Mouse (Mus musculus): ENCODE measurements around the gene Ndufa9. TPM values are rescaled to one million over a fixed set of nuclear protein-coding genes. Genes with fewer than 3 reads are reported as not detected.

Ndufa9 gene
- total and polyA plus RNA-seq, 3 experiments: 156 to 176 TPM; not detected in 1

DNA sequence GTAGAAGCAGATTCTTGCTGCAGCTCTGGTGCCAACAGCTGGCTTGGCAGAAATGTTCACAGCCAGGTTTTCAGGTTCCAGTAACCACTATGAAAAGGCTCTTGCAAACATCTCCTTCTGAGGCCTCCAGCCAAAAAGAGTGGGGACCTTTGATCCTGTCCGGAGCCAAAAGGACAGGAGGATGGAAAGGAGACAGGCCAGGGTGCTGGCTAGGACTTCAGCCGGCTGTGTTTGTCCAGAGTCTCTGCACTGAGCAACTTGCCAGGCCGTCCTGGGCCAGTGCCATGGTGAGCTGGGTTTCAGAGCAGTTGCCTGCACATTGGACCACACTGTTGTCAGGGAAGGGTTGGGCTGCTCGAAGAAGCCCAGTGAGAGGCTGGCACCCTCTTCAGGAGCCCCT, 76.6 kb downstream of the Ndufa9 start:
- Histone ChIP-seq H3K4me1 (ENCODE audit: control insufficient read depth in 1 of 2, insufficient read depth in 2 of 2, low read length in 2 of 2) (no peaks in the 10 kb centered on the region), H3K27ac (ENCODE audit: control insufficient read depth, low read depth, low read length) (no peak overlapping the region), H3K36me3 (ENCODE audit: control insufficient read depth in 1 of 2, insufficient read depth in 2 of 2, low read length in 2 of 2) (no peaks in the 10 kb centered on the region), H3K4me3 (ENCODE audit: control insufficient read depth in 1 of 2, insufficient read depth in 1 of 2, low read depth in 2 of 2, low read length in 2 of 2) (no peak overlapping the region), H3K9ac (ENCODE audit: control insufficient read depth, low read depth, low read length, poor library complexity, severe bottlenecking) (no peak overlapping the region), H3K79me2 (ENCODE audit: control insufficient read depth, insufficient read depth, low read length, poor library complexity) (no peaks in the 10 kb centered on the region), H3K9me3 (replicated peaks; ENCODE audit: insufficient read depth, low read length) (no peaks in the 10 kb centered on the region), H3K27me3 (ENCODE audit: control insufficient read depth in 1 of 2, insufficient read depth in 2 of 2, low read length in 2 of 2) (no peaks in the 10 kb centered on the region)
- TF ChIP-seq TAL1 (IDR thresholded peaks at IDR 0.05; ENCODE audit: low read length) (no peak), ELF1 (IDR thresholded peaks at IDR 0.05; ENCODE audit: low read depth, low read length) (no peak), GABPA (IDR thresholded peaks at IDR 0.05; ENCODE audit: low read depth, low read length) (no peak), JUND (IDR thresholded peaks at IDR 0.05; ENCODE audit: low read depth, low read length) (no peak), MAFK (IDR thresholded peaks at IDR 0.05; ENCODE audit: borderline replicate concordance, low read depth, low read length) (no peak), E2F4 (IDR thresholded peaks at IDR 0.05; ENCODE audit: borderline replicate concordance, low read depth, low read length) (no peak), CHD2 (IDR thresholded peaks at IDR 0.05; ENCODE audit: low read length) (no peak), GATA1 (IDR thresholded peaks at IDR 0.05; ENCODE audit: low read depth, low read length) (no peak), ZMIZ1 (IDR thresholded peaks at IDR 0.05; ENCODE audit: low read depth, low read length) (no peak), POLR2AphosphoS2 (IDR thresholded peaks at IDR 0.05; ENCODE audit: low read length) (no peak), SMC3 (IDR thresholded peaks at IDR 0.05; ENCODE audit: low read depth, low read length) (no peak), RCOR1 (IDR thresholded peaks at IDR 0.05; ENCODE audit: low read depth, low read length) (no peak), MYC (IDR thresholded peaks at IDR 0.05; ENCODE audit: low read depth, low read length) (no peak), SIN3A (IDR thresholded peaks at IDR 0.05; ENCODE audit: low read length) (no peak), USF2 (IDR thresholded peaks at IDR 0.05; ENCODE audit: borderline replicate concordance in 1 of 2, insufficient read depth in 1 of 2, low read depth in 1 of 2, low read length in 2 of 2) (no peak)
- no peak for DNase-seq (ENCODE audit: low read depth, low spot score)

Other genes starting within 250 kb of the Ndufa9 start
- not detected in 2 replicates for gene Kcna1, start 202.8 kb downstream of the Ndufa9 start, total RNA-seq (2012; rRNA removed)
- not detected for gene Kcna1, start 202.8 kb downstream of the Ndufa9 start, polyA plus RNA-seq (2012; ENCODE audit: insufficient read depth in 1 of 2, insufficient read length in 2 of 2, low read depth in 1 of 2, low replicate concordance in 2 of 2, missing spikeins in 1 of 2)
- gene Kcna6, start 108.5 kb downstream of the Ndufa9 start, total RNA-seq (2012; rRNA removed): not detected in 2 replicates
- not detected for gene Kcna6, start 108.5 kb downstream of the Ndufa9 start, polyA plus RNA-seq (2012; ENCODE audit: insufficient read depth in 1 of 2, insufficient read length in 2 of 2, low read depth in 1 of 2, low replicate concordance in 2 of 2, missing spikeins in 1 of 2)
- gene Akap3, start 4.0 kb upstream of the Ndufa9 start, total RNA-seq (2012; rRNA removed): not detected in 2 replicates
- not detected for gene Akap3, start 4.0 kb upstream of the Ndufa9 start, polyA plus RNA-seq (2012; ENCODE audit: insufficient read depth in 1 of 2, insufficient read length in 2 of 2, low read depth in 1 of 2, low replicate concordance in 2 of 2, missing spikeins in 1 of 2)
- not detected in 2 replicates for gene Dyrk4, start 72.7 kb upstream of the Ndufa9 start, total RNA-seq (2012; rRNA removed)
- gene Dyrk4, start 72.7 kb upstream of the Ndufa9 start, polyA plus RNA-seq (2012; ENCODE audit: insufficient read depth in 1 of 2, insufficient read length in 2 of 2, low read depth in 1 of 2, low replicate concordance in 2 of 2, missing spikeins in 1 of 2): under 1 TPM in 1 of 2 experiments, not detected in 1; 0.08 TPM
- 52.8 and 55.2 TPM in 2 replicates for gene Rad51ap1, start 90.5 kb upstream of the Ndufa9 start, total RNA-seq (2012; rRNA removed)
- 100 to 1,000 TPM in 1 of 2 experiments, not detected in 1; 108 TPM for gene Rad51ap1, start 90.5 kb upstream of the Ndufa9 start, polyA plus RNA-seq (2012; ENCODE audit: insufficient read depth in 1 of 2, insufficient read length in 2 of 2, low read depth in 1 of 2, low replicate concordance in 2 of 2, missing spikeins in 1 of 2)
- gene D6Wsu163e, start 90.8 kb upstream of the Ndufa9 start, total RNA-seq (2012; rRNA removed): 31.4 and 36.6 TPM in 2 replicates
- gene D6Wsu163e, start 90.8 kb upstream of the Ndufa9 start, polyA plus RNA-seq (2012; ENCODE audit: insufficient read depth in 1 of 2, insufficient read length in 2 of 2, low read depth in 1 of 2, low replicate concordance in 2 of 2, missing spikeins in 1 of 2): 10 to 100 TPM in 1 of 2 experiments, not detected in 1; 28.4 TPM
- gene Fgf6, start 166.4 kb upstream of the Ndufa9 start, total RNA-seq (2012; rRNA removed): not detected in 2 replicates
- gene Fgf6, start 166.4 kb upstream of the Ndufa9 start, polyA plus RNA-seq (2012; ENCODE audit: insufficient read depth in 1 of 2, insufficient read length in 2 of 2, low read depth in 1 of 2, low replicate concordance in 2 of 2, missing spikeins in 1 of 2): not detected
- not detected in 2 replicates for gene Fgf23, start 223.8 kb upstream of the Ndufa9 start, total RNA-seq (2012; rRNA removed)
- not detected for gene Fgf23, start 223.8 kb upstream of the Ndufa9 start, polyA plus RNA-seq (2012; ENCODE audit: insufficient read depth in 1 of 2, insufficient read length in 2 of 2, low read depth in 1 of 2, low replicate concordance in 2 of 2, missing spikeins in 1 of 2)

All from MEL (cell line).